Mouse (Mus musculus) liver, embryonic 14.5 days (tissue): ENCODE results near the gene Uba6. TPM values are rescaled to one million over a fixed set of nuclear protein-coding genes. Genes with fewer than 3 reads are reported as not detected.

Experiments used
- ATAC-seq: fragments of 200-750 bp; cut with Nextera tagmentation; 2 replicates; pipeline ENCODE4 v1.8.0; 2017; ENCODE audit warnings: moderate number of reproducible peaks, mild to moderate bottlenecking, moderate library complexity; ENCODE audit not compliant: insufficient read depth
- DNase-seq, 3 experiments: peaks; one replicate each; pipeline ENCODE4 v3.0.0-alpha.2; 2012 to 2013; ENCODE audit warnings: low read depth in 3 of 3, low spot score in 3 of 3
- H3K27ac ChIP-seq: fragments of 300-500 bp; sonication (generic); 2 replicates; pipeline ENCODE4 v1.5.1; 2014; ENCODE audit warnings: moderate library complexity, mild to moderate bottlenecking, control low read depth, inconsistent platforms
- H3K27me3 ChIP-seq: fragments of 300-500 bp; sonication (generic); 2 replicates; pipeline ENCODE4 v1.6.1; 2014; ENCODE audit warnings: mild to moderate bottlenecking, low read length, moderate library complexity; ENCODE audit not compliant: control insufficient read depth, insufficient read depth
- H3K36me3 ChIP-seq: fragments of 300-500 bp; sonication (generic); replicated peaks from 2 replicates; pipeline ENCODE4 v1.6.1; 2014; ENCODE audit warnings: low read depth; ENCODE audit not compliant: control insufficient read depth, insufficient read depth
- H3K4me1 ChIP-seq, 2 experiments: fragments of 200-500 bp in 1 of 2; fragments of 300-500 bp in 1 of 2; sonication (generic) in 1 of 2; replicated peaks; 2 replicates each; pipeline ENCODE4 v1.6.1; 2012 to 2014; ENCODE audit warnings: antibody characterized with exemption in 1 of 2, inconsistent platforms in 1 of 2, low read length in 1 of 2; ENCODE audit not compliant: control insufficient read depth in 2 of 2, insufficient read depth in 2 of 2
- H3K4me2 ChIP-seq: fragments of 300-500 bp; sonication (generic); 2 replicates; pipeline ENCODE4 v1.6.1; 2014; ENCODE audit warnings: low read depth, mild to moderate bottlenecking, control low read depth, moderate library complexity
- H3K4me3 ChIP-seq, 2 experiments: fragments of 200-500 bp in 1 of 2; fragments of 300-500 bp in 1 of 2; sonication (generic) in 1 of 2; 2 replicates each; pipeline ENCODE4 v1.5.1; 2012 to 2014; ENCODE audit warnings: low read depth in 2 of 2, low read length in 2 of 2, mild to moderate bottlenecking in 2 of 2, control low read depth in 1 of 2, inconsistent platforms in 1 of 2, moderate library complexity in 1 of 2; ENCODE audit not compliant: insufficient read depth in 1 of 2
- H3K9ac ChIP-seq: fragments of 300-500 bp; sonication (generic); replicated peaks from 2 replicates; pipeline ENCODE4 v1.6.1; 2014; ENCODE audit warnings: mild to moderate bottlenecking, control low read depth, moderate library complexity
- H3K9me3 ChIP-seq: fragments of 300-500 bp; sonication (generic); 2 replicates; pipeline ENCODE4 v1.6.1; 2016; ENCODE audit warnings: low read length, mixed read lengths; ENCODE audit not compliant: control insufficient read depth
- CTCF ChIP-seq: IDR thresholded peaks from 2 replicates; pipeline ENCODE4 v1.5.1; 2016; ENCODE audit warnings: antibody characterized with exemption, low read depth, control low read depth
- EP300 ChIP-seq: IDR thresholded peaks from 2 replicates; pipeline ENCODE4 v1.6.1; 2016; ENCODE audit warnings: antibody characterized with exemption, low read depth
- WGBS: fragments of 180-500 bp; shearing (Covaris S2); extraction: QIAGEN DNeasy Blood & Tissue Kit; methylation state at CpG from one replicate; pipeline ENCODE4 v1.1.7; 2014; ENCODE audit not compliant: insufficient replicate concordance; 5-methylcytosine and 5-hydroxymethylcytosine counted together
- polyA plus RNA-seq, 2 experiments: library from polyadenylated mRNA; depleted of rRNA in 1 of 2; stranded (reverse) in 1 of 2; unstranded in 1 of 2; fragments of >200 nt; fragmentation: Nextera tagmentation in 1 of 2; extraction: Ambion mirVana in 1 of 2; gene quantifications; 2 replicates each; pipeline versions ENCODE4 v1.2.1 to v1.2.3; 2012 to 2014

Uba6 gene
- polyA plus RNA-seq, 2 experiments = 2.5 to 4.2 TPM

DNA sequence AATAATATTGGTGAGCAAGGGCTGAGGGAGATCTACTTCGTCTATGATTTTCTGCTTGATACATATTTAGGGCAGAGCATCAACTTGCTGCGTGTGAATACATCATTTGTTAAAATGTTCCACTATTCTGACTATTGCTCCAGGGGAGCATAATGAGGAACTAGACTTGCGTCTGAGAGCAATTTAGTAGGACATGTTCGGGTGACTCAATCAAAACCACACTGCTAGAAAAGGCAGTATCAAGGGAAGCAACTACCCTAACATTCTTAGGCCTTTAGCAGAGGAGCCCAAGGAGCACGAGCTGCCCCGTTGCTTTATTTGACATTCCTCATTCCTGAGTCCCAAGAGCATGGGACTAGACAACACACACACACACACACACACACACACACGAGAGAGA lies 87.6 kb downstream of the Uba6 start:
- TF ChIP-seq CTCF (no peak), EP300 (no peak)
- Histone ChIP-seq H3K27me3 (no peaks in the 10 kb centered on the region), H3K4me3 (no peak overlapping the region), H3K4me1 (no peaks in the 10 kb centered on the region), H3K27ac (no peak overlapping the region), H3K9me3 (no peaks in the 10 kb centered on the region), H3K36me3 (no peaks in the 10 kb centered on the region), H3K9ac (no peak overlapping the region), H3K4me2 (no peak overlapping the region)
- DNase-seq (no peak), ATAC-seq (no peak)
- 53% methylated on average over 7 of the region's 7 CpGs for WGBS

DNA sequence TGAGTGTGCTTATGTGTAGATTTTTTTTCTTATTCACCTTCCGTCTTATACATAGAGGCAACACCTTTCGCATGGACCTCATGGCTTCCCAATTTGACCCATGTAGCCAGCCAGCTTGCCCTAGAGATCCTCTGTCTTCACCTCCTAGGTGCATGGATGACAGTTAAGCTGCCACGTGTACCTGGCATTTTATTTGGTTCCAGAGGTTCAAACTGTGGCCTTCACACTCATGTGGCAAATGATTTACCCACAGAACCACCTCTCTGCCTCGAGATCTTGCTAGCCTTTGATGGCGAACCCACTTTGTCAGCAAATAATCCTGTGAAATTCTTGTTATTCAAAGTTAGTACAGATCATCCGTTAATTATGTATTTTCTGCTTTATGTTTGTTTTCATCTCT lies 88.6 kb downstream of the Uba6 start:
- H3K27ac ChIP-seq = no peak overlapping the region
- H3K4me3 ChIP-seq = no peak overlapping the region
- WGBS = 60% methylated on average over 6 of the region's 6 CpGs
- no peak overlapping the region for H3K9ac ChIP-seq
- no peak overlapping the region for H3K4me2 ChIP-seq
- H3K4me1 ChIP-seq = no peaks in the 10 kb centered on the region
- H3K9me3 ChIP-seq = no peaks in the 10 kb centered on the region
- no peak for ATAC-seq
- no peaks in the 10 kb centered on the region for H3K36me3 ChIP-seq
- no peak for DNase-seq
- TF ChIP-seq CTCF (no peak), EP300 (no peak)
- no peaks in the 10 kb centered on the region for H3K27me3 ChIP-seq

DNA sequence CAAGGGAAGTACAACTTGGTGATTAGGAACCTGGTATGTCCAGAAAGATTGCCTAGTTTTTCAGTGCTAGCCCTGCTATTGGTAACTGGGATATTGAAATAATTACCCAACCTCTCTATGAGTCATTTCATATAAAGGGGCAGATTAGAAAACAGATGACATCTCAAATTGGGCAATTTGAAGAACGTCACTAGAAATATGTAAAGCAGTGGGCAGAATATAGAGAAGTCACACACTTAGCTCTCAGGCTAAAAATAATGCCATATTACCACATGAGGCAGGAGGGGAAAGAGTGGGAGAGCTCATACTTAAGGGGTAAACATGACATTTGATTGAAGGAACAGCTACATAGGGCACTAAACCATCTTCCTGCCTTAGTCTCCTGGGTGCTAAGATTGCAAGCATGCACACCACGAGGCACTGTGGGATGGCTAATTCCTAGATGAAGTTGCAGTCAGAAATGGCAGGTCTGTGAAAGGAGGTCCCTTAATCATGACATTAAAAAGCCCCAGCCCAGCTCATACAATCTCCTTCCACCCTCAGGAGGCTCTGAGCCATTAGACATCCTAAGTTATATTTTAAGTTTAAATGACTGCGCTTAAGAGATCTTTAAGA lies 93.8 kb downstream of the Uba6 start:
- no peak for ATAC-seq

DNA sequence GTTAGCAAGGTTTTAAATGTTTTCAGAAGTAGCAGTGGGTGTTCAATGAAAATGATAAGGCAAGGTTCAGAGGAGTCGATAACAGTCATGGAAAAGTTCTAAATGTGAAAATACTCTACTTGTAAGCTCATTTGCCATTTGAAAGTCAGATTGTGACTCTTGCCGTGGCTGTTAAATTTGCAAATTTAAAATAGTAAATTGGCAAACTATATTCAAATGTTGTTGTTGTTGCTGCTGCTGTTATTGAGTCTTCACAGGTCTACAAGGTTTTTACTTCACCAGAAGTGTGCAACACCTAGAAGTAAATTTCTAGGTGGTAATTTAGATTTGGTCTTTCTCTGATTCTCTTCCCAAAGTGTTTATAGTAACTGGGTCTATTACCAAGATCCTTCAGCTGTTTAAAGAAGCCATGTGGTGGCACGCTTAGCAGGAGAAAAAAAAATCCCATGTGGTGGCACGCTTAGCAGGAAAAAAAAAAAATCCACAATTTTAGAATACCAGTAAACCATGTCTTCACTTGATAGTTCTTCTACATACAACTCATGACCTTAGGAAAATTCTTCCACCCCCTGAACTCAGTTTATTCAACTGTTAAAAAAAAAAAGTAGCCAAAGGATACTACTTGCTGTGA lies 99.7 kb downstream of the Uba6 start:
- Histone ChIP-seq H3K9me3 (no peaks in the 10 kb centered on the region), H3K9ac (no peak overlapping the region), H3K27ac (no peak overlapping the region), H3K4me2 (no peak overlapping the region; the same call in 1 of the 2 replicates), H3K4me3 (no peak overlapping the region), H3K27me3 (no peaks in the 10 kb centered on the region), H3K36me3 (no peaks in the 10 kb centered on the region), H3K4me1 (peaks cover 0 to 3% of the 10 kb centered on the region in 2 experiments; a peak in 2 of 4 replicates)
- TF ChIP-seq CTCF = no peak
- TF ChIP-seq EP300 = no peak
- ATAC-seq = no peak
- no peak for DNase-seq
- 43% methylated on average over 4 of the region's 4 CpGs for WGBS

More for the DNA sequence above, 93.8 kb downstream of the Uba6 start:
- H3K4me3 ChIP-seq = no peak overlapping the region
- H3K4me1 ChIP-seq = no peaks in the 10 kb centered on the region
- WGBS = 58% methylated on average over 3 of the region's 3 CpGs
- no peak overlapping the region for H3K27ac ChIP-seq
- no peaks in the 10 kb centered on the region for H3K27me3 ChIP-seq
- DNase-seq = no peak
- no peaks in the 10 kb centered on the region for H3K9me3 ChIP-seq
- no peaks in the 10 kb centered on the region for H3K36me3 ChIP-seq
- TF ChIP-seq EP300 = no peak
- H3K9ac ChIP-seq = no peak overlapping the region
- H3K4me2 ChIP-seq = no peak overlapping the region

DNA sequence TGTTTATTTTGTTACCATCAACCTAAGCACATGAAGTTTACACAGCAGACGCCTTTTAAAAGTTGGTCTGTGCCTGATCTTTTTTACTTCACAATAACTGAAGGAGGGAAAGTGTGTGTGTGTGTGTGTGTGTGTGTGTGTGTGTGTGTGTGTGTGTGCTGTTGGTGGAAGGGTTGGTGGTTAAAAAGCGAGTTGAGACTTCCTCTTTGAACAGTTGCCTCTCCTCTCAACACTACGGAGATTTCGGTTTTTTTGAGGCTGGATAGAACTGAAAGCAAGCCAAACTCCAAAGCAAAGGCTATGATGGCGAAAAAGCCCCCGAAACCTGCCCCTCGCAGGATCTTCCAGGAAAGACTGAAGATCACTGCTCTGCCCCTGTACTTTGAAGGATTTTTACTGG lies 101.1 kb downstream of the Uba6 start, which contains the start of gene Stap1:
Gene Stap1 (plus strand): TSS at position 209 of the 400 bp plus-strand sequence.
- 19% methylated on average over 7 of the region's 7 CpGs for WGBS
- Histone ChIP-seq H3K36me3 (no peaks in the 10 kb centered on the region), H3K27me3 (no peaks in the 10 kb centered on the region), H3K4me1 (peaks cover 0 to 9% of the 10 kb centered on the region in 2 experiments; a peak in 2 of 4 replicates), H3K27ac (no peak within 1 kb of the TSS), H3K9ac (peak within 1 kb of the TSS; percentile 27; the same call in 1 of the 2 replicates), H3K4me2 (peak within 1 kb of the TSS; percentile 45), H3K9me3 (no peaks in the 10 kb centered on the region), H3K4me3 (peak within 1 kb of the TSS; percentile 16 to 23; a peak in 2 of 4 replicates)
- DNase-seq (no peak), ATAC-seq (no peak)
- TF ChIP-seq CTCF = no peak
- no peak for TF ChIP-seq EP300
